Comparison of ENCODE assay signal across 24 mouse cellular contexts in the genomic region with DNA sequence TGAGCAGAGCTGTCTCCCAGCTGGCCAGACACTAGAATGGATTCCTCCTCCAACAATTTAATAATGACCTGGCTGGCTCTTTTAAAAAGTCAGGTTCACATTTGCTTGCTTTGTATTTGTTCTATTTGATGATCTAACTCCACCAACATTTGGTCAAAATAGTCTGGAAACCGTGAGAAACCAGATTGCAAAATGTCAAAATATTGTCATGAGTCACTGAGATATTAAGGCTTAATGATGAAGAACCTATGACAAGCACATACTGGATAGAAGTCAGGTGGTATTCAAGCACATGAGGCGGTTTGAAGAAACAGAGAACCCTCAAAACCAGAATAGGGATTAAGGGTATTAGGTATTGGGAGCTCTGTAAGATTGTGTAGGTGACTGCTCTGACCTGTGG.
"Had no signal": no experiment of that assay in that cellular context is flagged by ENCODE, and none has a peak within 500 bp of the region (broad histone marks: within the 10 kb centered on the region; RNA-seq: fewer than 3 reads in every experiment).

No protein-coding gene starts in this region.

- H3K9me3 ChIP-seq: heart, embryonic 13.5 days; heart, embryonic 15.5 days; hindbrain, embryonic 13.5 days; hindbrain, embryonic 15.5 days; intestine, embryonic 15.5 days; limb, embryonic 10.5 days; limb, embryonic 12.5 days; liver, embryonic 13.5 days; liver, embryonic 15.5 days had no signal

- H3K4me1 ChIP-seq: hindbrain, embryonic 15.5 days; intestine, embryonic 15.5 days; limb, embryonic 10.5 days; limb, embryonic 12.5 days had no signal

- H3K27ac ChIP-seq: heart, embryonic 13.5 days; heart, embryonic 15.5 days; hindbrain, embryonic 13.5 days; hindbrain, embryonic 15.5 days; hindbrain, postnatal 0 days; intestine, embryonic 15.5 days; layer of hippocampus, adult 2 months; left cerebral cortex, adult 2 months; limb, embryonic 10.5 days; limb, embryonic 12.5 days; liver, embryonic 13.5 days; liver, embryonic 15.5 days had no signal

- H3K27me3 ChIP-seq: hindbrain, embryonic 13.5 days; hindbrain, embryonic 15.5 days; intestine, embryonic 15.5 days; limb, embryonic 12.5 days; liver, embryonic 13.5 days; liver, embryonic 15.5 days had no signal

- DNase-seq: gastrocnemius, postnatal 14 days; gastrocnemius, postnatal 36 days; heart, adult 18-20 months; heart, postnatal 14 days; heart, postnatal 36 days; kidney, adult 18-20 months; kidney, adult 8-10 months; kidney, postnatal 10 days; kidney, postnatal 25 days; kidney, postnatal 4 days; liver; liver, embryonic 13.5 days; liver, postnatal 0 days had no signal

- H3K4me3 ChIP-seq: heart, embryonic 13.5 days; heart, embryonic 15.5 days; hindbrain, embryonic 13.5 days; hindbrain, embryonic 15.5 days; intestine, embryonic 15.5 days; layer of hippocampus, adult 2 months; left cerebral cortex, adult 2 months; limb, embryonic 10.5 days; limb, embryonic 12.5 days; liver, embryonic 13.5 days; liver, embryonic 15.5 days had no signal

- H3K36me3 ChIP-seq: heart, embryonic 13.5 days; heart, embryonic 15.5 days; hindbrain, embryonic 15.5 days; intestine, embryonic 15.5 days; limb, embryonic 12.5 days; liver, embryonic 13.5 days; liver, embryonic 15.5 days had no signal
